Comparison of ENCODE assay signal across 27 mouse cellular contexts in genomic region chr7:130636274-130636673, GRCm38 (mm10). TPM values are rescaled to one million over a fixed set of nuclear protein-coding genes. Genes with fewer than 3 reads are reported as not detected.
DNase-seq lines count a peak whose midpoint lies in the region; ATAC-seq and TF ChIP-seq lines count a peak whose summit lies in the region.
"Had no signal": no experiment of that assay in that cellular context is flagged by ENCODE, and none has a peak within 500 bp of the region (broad histone marks: within the 10 kb centered on the region; RNA-seq: fewer than 3 reads in every experiment).

No protein-coding gene starts in this region.

- TF ChIP-seq CTCF in gastrocnemius, adult 2 months (IDR thresholded peaks at IDR 0.05): no peak
- TF ChIP-seq CTCF in lung, postnatal 0 days (IDR thresholded peaks at IDR 0.05): no peak

- H3K27ac ChIP-seq in gastrocnemius, adult 2 months: peak overlapping the region; percentile 57; the same call in 1 of the 2 replicates
- H3K27ac ChIP-seq in lung, postnatal 0 days (ENCODE audit: low read length): no peak overlapping the region
- H3K27ac ChIP-seq in brown adipose tissue, adult 24 weeks (replicated peaks; ENCODE audit: low read depth, low read length): peak overlapping the region; percentile 59
- H3K27ac ChIP-seq: embryonic facial prominence, embryonic 15.5 days; forebrain, embryonic 12.5 days; hindbrain, embryonic 12.5 days; kidney, postnatal 0 days; limb, embryonic 15.5 days; lung, embryonic 15.5 days; midbrain, embryonic 13.5 days; stomach, embryonic 15.5 days had no signal

- H3K9ac ChIP-seq in lung, postnatal 0 days (replicated peaks; ENCODE audit: low read depth): no peak overlapping the region
- H3K9ac ChIP-seq: embryonic facial prominence, embryonic 15.5 days; forebrain, embryonic 12.5 days; forebrain, postnatal 0 days; hindbrain, embryonic 12.5 days; limb, embryonic 15.5 days; lung, embryonic 15.5 days; midbrain, embryonic 13.5 days; stomach, embryonic 15.5 days had no signal

- intact Hi-C loops in gastrocnemius, adult 2 months (cut with DNase I): no loop called here
- intact Hi-C loops in gastrocnemius, postnatal 36 days (cut with DNase I): no loop called here

- no peaks in the 10 kb centered on the region for H3K27me3 ChIP-seq in lung, postnatal 0 days (replicated peaks; ENCODE audit: insufficient read depth, low read length)
- H3K27me3 ChIP-seq: embryonic facial prominence, embryonic 15.5 days; hindbrain, embryonic 12.5 days; limb, embryonic 15.5 days; lung, embryonic 15.5 days; midbrain, embryonic 13.5 days; stomach, embryonic 15.5 days had no signal

- no peaks in the 10 kb centered on the region for H3K36me3 ChIP-seq in lung, postnatal 0 days (ENCODE audit: insufficient read depth, low read length)
- H3K36me3 ChIP-seq: embryonic facial prominence, embryonic 10.5 days; embryonic facial prominence, embryonic 15.5 days; forebrain, embryonic 12.5 days; hindbrain, embryonic 12.5 days; limb, embryonic 10.5 days; limb, embryonic 15.5 days; lung, embryonic 15.5 days; midbrain, embryonic 13.5 days; stomach, embryonic 15.5 days had no signal

- WGBS in lung, postnatal 0 days: 56% methylated on average over 3 of the region's 3 CpGs

- no peak overlapping the region for H3K4me3 ChIP-seq in gastrocnemius, adult 2 months
- no peak overlapping the region for H3K4me3 ChIP-seq in lung, postnatal 0 days (ENCODE audit: low read depth, low read length)
- H3K4me3 ChIP-seq in brown adipose tissue, adult 24 weeks (ENCODE audit: insufficient read depth, low read depth, low read length): no peak overlapping the region
- H3K4me3 ChIP-seq: embryonic facial prominence, embryonic 10.5 days; embryonic facial prominence, embryonic 15.5 days; forebrain, embryonic 12.5 days; hindbrain, embryonic 12.5 days; limb, embryonic 10.5 days; limb, embryonic 15.5 days; lung, embryonic 15.5 days; midbrain, embryonic 13.5 days; stomach, embryonic 15.5 days had no signal

- H3K4me1 ChIP-seq in lung, postnatal 0 days (ENCODE audit: insufficient read depth, low read depth, low read length): peaks cover 4% of the 10 kb centered on the region; the same call in 1 of the 2 replicates
- peaks cover 28% of the 10 kb centered on the region for H3K4me1 ChIP-seq in brown adipose tissue, adult 24 weeks (ENCODE audit: control insufficient read depth, insufficient read depth, insufficient read length, low read length)

- H3K4me2 ChIP-seq in lung, postnatal 0 days (replicated peaks; ENCODE audit: low read depth, low read length): no peak overlapping the region
- H3K4me2 ChIP-seq: embryonic facial prominence, embryonic 15.5 days; forebrain, embryonic 12.5 days; heart, embryonic 11.5 days; hindbrain, embryonic 12.5 days; limb, embryonic 15.5 days; lung, embryonic 15.5 days; midbrain, embryonic 13.5 days; stomach, embryonic 15.5 days had no signal

- peak; percentile 24; the same call in 1 of the 2 replicates for ATAC-seq in lung, postnatal 0 days
- ATAC-seq: forebrain, postnatal 0 days; intestine, embryonic 16.5 days; midbrain, embryonic 13.5 days had no signal

- TF ChIP-seq EP300 in lung, postnatal 0 days (IDR thresholded peaks at IDR 0.05): no peak; the same call in 1 of the 2 replicates

- no peaks in the 10 kb centered on the region for H3K9me3 ChIP-seq in lung, postnatal 0 days (ENCODE audit: low read length)
- H3K9me3 ChIP-seq: embryonic facial prominence, embryonic 10.5 days; embryonic facial prominence, embryonic 15.5 days; forebrain, embryonic 12.5 days; hindbrain, embryonic 12.5 days; limb, embryonic 10.5 days; limb, embryonic 15.5 days; lung, embryonic 15.5 days; midbrain, embryonic 13.5 days; stomach, embryonic 15.5 days had no signal

- no peak for DNase-seq in gastrocnemius, adult 2 months
- DNase-seq in gastrocnemius, postnatal 36 days: no peak
- peak; percentile 40 for DNase-seq in lung, postnatal 0 days (ENCODE audit: low spot score)
- DNase-seq in lung, postnatal 14 days: no peak
- DNase-seq in kidney, postnatal 36 days: no peak
- no peak for DNase-seq in layer of hippocampus, postnatal 10 days (ENCODE audit: low spot score in 2 of 2)
- DNase-seq: adrenal gland, adult 2 months; cerebellum, adult 2 months; cerebellum, postnatal 14 days; forebrain, postnatal 0 days; gastrocnemius, postnatal 10 days; heart, adult 11 months; heart, postnatal 36 days; kidney, adult 8-10 months had no signal

RNA-seq across cellular contexts. Expression of gene Tacc2, which starts 59.0 kb away (rescaled TPM):
- 100 to 1,000 TPM; 515 to 576 TPM for total RNA-seq in gastrocnemius, adult 2 months (2021)
- total RNA-seq in gastrocnemius, postnatal 36 days (2021): 100 to 1,000 TPM; 495 to 686 TPM
- 18.9 and 19.8 TPM in 2 replicates for polyA plus RNA-seq in lung, postnatal 0 days (2015; fragmentation: Nextera tagmentation; extraction: Ambion mirVana)
- polyA plus RNA-seq in brown adipose tissue, adult 24 weeks (2012; ENCODE audit: insufficient read depth, insufficient read length, missing spikeins): 14.0 and 17.9 TPM in 2 replicates
- total RNA-seq in layer of hippocampus, postnatal 10 days (2021): 10 to 100 TPM; 91.9 to 95.2 TPM

Comparison
In these comparisons a context has a peak if more than half of its experiments do, and no peak if none do; other contexts are left out.
1. RNA of gene Tacc2, which starts 59.0 kb away (total RNA-seq): 495 to 686 TPM in gastrocnemius, postnatal 36 days and 515 to 576 TPM in gastrocnemius, adult 2 months; 91.9 to 95.2 TPM in layer of hippocampus, postnatal 10 days; every median in the first group is over 4 times any median in the second.